Mouse (Mus musculus): ENCODE measurements around the gene Fat2. TPM values are rescaled to one million over a fixed set of nuclear protein-coding genes. Genes with fewer than 3 reads are reported as not detected.

The Fat2 gene
- total and polyA plus RNA-seq, 3 experiments: 0.01 to 0.14 (median 0.10) TPM

DNA sequence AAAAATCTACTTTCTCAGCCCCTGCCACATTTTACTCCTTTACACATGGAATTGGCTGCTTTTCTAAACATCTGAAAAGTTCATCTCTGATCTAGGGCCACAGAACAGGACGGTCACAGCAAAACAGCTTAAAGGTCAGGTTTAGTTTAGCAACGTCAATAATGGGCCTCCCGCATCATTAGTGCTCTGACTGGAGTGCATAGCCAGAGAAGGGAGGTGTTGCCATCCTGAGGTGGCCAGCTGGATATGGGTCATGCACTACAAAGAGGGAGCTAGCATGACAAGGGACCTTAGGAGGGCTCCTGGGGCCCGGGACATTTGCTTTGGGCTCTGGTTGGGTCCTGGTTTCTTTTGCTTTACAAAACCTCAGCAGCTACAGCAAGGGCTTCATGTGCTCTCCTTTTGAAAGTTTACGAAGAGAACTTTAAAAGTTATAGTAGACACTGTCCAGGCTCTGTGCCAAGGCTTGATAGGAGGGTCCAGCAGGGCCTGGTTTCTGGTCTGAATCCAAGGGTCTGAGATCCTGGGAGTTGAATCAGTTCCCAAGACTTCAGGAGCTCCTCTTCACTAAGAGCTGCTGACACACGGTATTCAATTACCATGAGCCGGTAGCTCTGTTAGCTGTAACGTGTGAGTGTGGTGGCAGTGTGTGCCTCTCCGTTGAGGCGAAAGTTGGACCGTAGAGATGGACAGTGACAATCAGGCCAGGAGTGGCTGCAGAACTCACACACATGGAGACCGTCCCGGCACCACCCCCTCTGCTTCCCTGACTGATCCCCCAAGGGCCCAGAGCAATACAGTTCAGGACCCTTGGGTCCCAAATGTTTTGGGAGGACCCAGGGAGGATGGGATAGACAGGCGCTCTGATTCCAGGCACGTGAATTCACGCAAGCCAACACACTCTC is 6.2 kb downstream of the Fat2 start:
- no peak for DNase-seq

DNA sequence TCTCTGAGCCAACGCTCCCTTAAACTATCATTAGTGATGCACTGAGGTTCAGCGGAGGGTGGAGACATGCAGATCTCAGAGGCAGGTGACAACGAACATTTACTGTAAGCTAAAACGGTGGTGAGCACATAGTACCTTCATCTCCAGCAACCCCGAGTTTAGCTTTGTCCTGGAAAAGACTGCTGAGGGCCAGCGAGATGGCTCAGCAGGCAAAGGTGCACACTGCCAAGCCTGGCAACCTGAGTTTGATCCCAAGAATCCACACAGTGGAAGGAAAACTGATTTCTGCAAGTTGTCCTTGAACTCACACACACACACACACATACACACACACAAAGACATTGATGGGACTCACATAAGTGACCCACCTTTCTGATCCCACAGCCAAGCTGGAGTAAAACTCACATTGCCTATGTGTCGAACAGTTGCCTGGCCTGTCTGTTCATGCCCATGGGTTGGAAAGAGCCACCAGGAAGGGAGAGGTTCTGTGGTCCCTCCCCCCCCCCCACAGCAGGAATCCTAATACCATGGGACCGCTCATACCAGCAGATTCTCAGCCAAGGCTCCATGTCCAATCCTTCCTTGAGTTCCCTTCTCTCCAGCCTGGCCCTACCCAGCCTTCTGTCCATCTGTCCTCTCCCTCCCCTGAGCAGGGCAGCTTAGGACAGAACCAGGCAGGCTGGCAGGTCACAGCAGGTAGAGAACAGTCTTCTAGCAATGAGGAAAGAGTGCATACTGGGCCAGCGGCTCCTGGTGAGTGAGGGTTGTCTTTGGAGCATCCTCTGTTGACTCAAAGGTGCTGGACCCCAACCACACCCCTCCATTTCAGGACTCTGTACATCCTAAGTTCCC is 8.6 kb downstream of the Fat2 start:
- DNase-seq: no peak

DNA sequence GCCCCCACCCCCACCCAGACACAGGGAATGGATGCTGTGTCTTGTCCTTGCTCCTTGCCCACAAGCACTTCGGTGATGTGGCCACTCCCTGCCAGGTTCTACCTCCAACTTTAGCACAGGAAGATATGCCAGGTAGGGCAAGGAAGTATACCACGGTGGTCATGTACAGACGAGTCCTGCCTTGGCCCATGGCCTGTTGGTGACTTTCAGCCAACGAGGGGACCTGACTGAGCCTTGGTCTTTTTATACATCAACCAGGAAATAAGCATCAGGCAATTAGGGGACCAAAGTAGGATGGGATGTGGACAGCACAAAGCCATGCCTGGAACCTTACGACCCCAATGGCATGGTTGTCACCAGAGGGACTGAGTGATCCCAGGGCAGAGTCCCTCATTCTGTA is 9.3 kb downstream of the Fat2 start:
- no peak for DNase-seq

- DNase-seq: no peak
Observed at GRCm38 (mm10) chr11:55326211-55326610, 10.2 kb downstream of the Fat2 start.

DNA sequence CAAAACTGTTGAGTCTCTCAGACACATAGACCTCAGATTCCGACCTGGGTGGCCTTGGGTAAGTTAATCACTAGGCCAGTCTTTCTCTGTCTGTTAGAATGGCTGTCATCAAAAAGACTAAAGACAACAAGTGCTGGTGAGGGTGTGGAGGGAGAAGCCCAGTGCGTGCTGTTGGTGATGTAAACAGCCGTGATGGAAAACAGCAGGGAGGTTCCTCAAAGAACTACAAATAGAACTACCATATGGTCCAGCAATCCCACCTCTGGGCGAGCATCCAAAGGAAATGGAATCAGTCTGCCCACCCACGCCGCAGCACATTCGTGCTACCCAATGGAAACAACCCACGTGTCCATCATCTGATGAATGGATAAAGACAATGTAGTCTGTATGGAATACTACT is 12.5 kb downstream of the Fat2 start:
- DNase-seq: no peak

DNA sequence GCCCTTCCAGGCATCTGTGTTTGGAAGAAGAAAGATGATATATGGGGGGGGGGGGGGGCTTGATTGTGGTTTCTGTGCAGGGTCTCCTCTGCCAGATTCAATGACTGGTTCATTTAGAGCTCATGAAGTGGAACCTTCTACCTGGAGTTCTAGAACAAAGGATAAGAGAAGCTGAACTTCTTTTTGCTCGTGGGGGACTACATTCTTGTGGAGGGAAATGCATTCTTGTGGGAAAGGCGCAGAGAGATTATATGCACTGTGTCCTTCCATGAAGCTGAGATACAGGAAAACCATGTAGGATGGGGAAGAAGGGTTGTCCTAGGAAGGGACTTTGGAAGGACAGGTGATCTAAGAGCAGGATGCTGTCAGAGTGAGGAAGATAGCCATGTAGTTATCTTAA is 15.4 kb downstream of the Fat2 start:
- DNase-seq: no peak

GRCm38 (mm10) chr11:55315966-55316365 is 20.4 kb downstream of the Fat2 start:
- no peak for DNase-seq

DNA sequence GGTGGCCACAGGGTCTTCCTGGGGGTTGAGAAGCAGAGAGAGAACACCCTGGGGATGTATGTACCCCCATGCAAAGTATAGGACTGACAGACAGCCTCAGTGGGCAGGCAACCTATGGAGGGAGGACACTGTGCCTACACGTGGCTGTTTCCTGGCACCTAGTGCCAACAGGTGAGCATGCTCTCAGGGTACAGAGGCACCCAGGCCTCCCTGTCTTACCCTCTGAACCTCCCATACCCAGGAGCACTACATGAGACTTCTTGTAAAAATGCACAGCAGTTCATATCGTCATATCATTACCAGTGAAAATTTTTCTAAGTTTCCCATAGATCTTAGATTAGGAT is 21.7 kb downstream of the Fat2 start:
- DNase-seq: no peak

- no peak for DNase-seq
Observed at GRCm38 (mm10) chr11:55313768-55314703, 22.3 kb downstream of the Fat2 start.

- no peak for DNase-seq
Observed at GRCm38 (mm10) chr11:55302350-55302749, 34.0 kb downstream of the Fat2 start.

GRCm38 (mm10) chr11:55293179-55293578 is 43.2 kb downstream of the Fat2 start:
- DNase-seq: no peak

- peak; percentile 39 for DNase-seq
Observed at GRCm38 (mm10) chr11:55291901-55292300, 44.5 kb downstream of the Fat2 start.

DNA sequence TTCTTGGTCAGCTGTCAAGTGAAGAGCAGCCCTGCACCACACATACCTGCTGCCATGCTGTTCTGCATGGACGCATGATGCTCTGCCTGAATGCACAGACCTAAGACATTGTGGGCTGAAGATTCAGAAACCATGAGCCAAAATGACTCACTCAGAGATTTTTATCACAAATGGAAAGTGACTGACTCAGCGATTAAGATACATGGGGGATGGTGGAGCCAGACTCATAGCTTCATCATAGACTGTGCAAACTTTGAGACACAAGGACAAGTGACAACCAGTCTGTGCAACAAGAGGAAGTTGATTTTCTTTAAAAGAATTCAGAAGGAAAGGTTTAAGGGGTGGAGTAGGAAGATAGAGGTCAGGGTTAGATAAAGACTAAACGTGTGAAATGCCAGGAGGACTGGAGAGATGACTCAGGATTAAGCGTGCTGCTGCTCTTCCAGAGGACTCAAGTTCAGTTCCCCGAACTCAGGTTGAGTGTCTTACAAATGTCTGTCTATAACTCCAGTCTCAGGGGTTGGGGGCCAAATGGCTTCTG is 46.4 kb downstream of the Fat2 start:
- peak; percentile 65 for DNase-seq

GRCm38 (mm10) chr11:55274756-55275155 is 61.6 kb downstream of the Fat2 start:
- DNase-seq: peak; percentile 73

GRCm38 (mm10) chr11:55268580-55268979 is 67.8 kb downstream of the Fat2 start:
- DNase-seq: no peak

- DNase-seq: no peak
Observed at GRCm38 (mm10) chr11:55265647-55266046, 70.7 kb downstream of the Fat2 start.

GRCm38 (mm10) chr11:55264318-55264717 is 72.0 kb downstream of the Fat2 start:
- no peak for DNase-seq

- DNase-seq: peak; percentile 34
Observed at GRCm38 (mm10) chr11:55262000-55262399, 74.4 kb downstream of the Fat2 start.

GRCm38 (mm10) chr11:55261105-55261504 is 75.3 kb downstream of the Fat2 start:
- DNase-seq: no peak

DNA sequence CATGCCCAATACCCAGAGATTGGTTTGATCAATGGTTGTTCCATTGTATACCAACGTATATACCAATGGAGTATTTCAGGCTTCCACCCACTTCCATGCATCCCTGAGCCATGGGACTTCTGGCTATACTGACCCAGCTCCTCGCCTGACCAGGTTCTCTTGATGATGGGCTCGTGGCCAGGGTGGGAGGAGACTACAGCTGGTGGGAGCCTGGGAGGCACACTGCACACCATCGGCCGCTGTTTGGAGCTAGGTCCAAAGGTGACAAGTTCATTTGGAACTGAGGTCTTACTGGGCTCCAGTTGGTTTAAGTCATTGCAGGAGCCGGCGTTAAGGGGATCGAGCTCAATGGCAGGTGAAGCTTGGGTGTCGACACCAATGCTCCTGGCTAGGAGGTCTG is 83.0 kb downstream of the Fat2 start:
- DNase-seq: no peak

- no peak for DNase-seq
Observed at GRCm38 (mm10) chr11:55250527-55250926, 85.8 kb downstream of the Fat2 start.

DNA sequence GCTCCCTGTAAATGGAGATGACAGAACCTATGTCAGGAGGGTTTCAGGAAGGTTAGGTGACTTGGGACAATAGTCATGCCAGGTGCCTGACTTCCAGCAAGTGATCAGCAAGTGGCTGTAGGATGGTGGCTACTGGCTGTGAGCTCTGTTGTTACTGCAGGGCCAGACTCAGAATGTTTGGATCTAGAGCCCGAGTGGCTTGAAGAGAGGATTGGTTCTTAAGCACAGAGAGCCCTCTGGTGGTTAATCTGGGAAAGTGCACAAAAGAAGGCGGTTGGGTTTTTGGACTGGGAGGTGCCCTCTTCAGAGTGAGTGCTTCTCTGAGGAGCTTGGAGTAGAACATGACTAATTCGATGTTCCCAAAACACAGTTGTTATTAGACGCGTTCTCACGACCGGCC is 95.8 kb downstream of the Fat2 start:
- peak; percentile 81 for DNase-seq
